9 mouse cellular contexts compared by ENCODE assay signal in the genomic region with DNA sequence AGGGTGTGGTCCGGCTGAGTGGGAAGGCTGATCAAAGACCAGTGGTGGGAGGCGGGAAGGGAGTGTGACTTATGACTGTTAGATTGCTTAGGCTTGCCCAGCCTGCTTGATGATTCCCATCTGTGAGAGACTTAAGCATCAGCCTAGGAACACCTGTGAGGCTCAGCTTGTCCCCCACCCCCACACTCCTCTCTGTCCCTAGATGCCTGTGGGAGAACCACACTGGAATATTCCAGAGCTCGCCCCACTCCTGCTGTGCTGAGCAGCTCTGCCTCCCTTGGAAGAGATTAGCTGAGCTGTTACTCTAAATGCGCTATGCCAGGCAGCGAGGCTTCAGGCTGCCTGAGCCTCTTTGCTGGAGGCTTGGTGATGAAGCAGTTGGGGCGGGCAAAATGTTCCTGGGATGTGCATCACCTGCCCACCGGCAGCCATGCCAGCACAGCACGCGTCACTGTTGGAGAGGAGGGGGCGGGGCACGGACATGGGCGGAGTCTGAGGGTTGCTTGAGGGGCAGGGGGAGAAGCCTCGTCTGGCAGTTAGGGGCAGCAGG. TPM values are rescaled to one million over a fixed set of nuclear protein-coding genes. Genes with fewer than 3 reads are reported as not detected.
DNase-seq lines count a peak whose midpoint lies in the region; ATAC-seq and TF ChIP-seq lines count a peak whose summit lies in the region.
"Not testable (repeated sequence)": the region's sequence is repeated elsewhere in the genome, so short reads cannot be mapped to it uniquely, and the experiment has no call there.
"Had no signal": no experiment of that assay in that cellular context is flagged by ENCODE, and none has a peak within 500 bp of the region (broad histone marks: within the 10 kb centered on the region; RNA-seq: fewer than 3 reads in every experiment).

No protein-coding gene starts in this region.

- not testable (repeated sequence) for TF ChIP-seq CTCF in heart, adult 2 months (IDR thresholded peaks at IDR 0.05)

- H3K4me1 ChIP-seq in heart, adult 2 months (ENCODE audit: control insufficient read depth, insufficient read depth, low read length) = peaks cover 28% of the 10 kb centered on the region
- peaks cover 36% of the 10 kb centered on the region for H3K4me1 ChIP-seq in intestine, embryonic 16.5 days (ENCODE audit: control insufficient read depth, insufficient read depth, low read length)
- peaks cover 50% of the 10 kb centered on the region for H3K4me1 ChIP-seq in lung, embryonic 15.5 days
- H3K4me1 ChIP-seq in neural tube, embryonic 12.5 days = peaks cover 20% of the 10 kb centered on the region

- not testable (repeated sequence) for H3K4me3 ChIP-seq in heart, adult 2 months; lung, embryonic 15.5 days; neural tube, embryonic 12.5 days
- H3K4me3 ChIP-seq in intestine, embryonic 16.5 days (ENCODE audit: low read length) = peak overlapping the region; percentile 14; the same call in 1 of the 2 replicates

- not testable (repeated sequence) for H3K27ac ChIP-seq in heart, adult 2 months; lung, embryonic 15.5 days; neural tube, embryonic 12.5 days
- 0 out of 2 replicates have a peak overlapping the region, but pooled peaks have one; percentile 6 for H3K27ac ChIP-seq in intestine, embryonic 16.5 days (ENCODE audit: low read length)

- peak overlapping the region; percentile 48 for H3K4me2 ChIP-seq in intestine, embryonic 16.5 days (ENCODE audit: low read depth, low read length)
- H3K4me2 ChIP-seq in lung, embryonic 15.5 days = peak overlapping the region; percentile 24
- H3K4me2 ChIP-seq in neural tube, embryonic 12.5 days (replicated peaks) = peak overlapping the region; percentile 48

- H3K27me3 ChIP-seq in heart, adult 2 months (ENCODE audit: control insufficient read depth, insufficient read depth, low read length); intestine, embryonic 16.5 days (replicated peaks; ENCODE audit: control insufficient read depth, insufficient read depth, low read length): not testable (repeated sequence)
- peaks cover 16% of the 10 kb centered on the region for H3K27me3 ChIP-seq in lung, embryonic 15.5 days
- H3K27me3 ChIP-seq in neural tube, embryonic 12.5 days (replicated peaks) = peaks cover 13% of the 10 kb centered on the region

- not testable (repeated sequence) for H3K9ac ChIP-seq in heart, adult 2 months (ENCODE audit: low read depth, low read length); intestine, embryonic 16.5 days (ENCODE audit: low read depth, low read length); lung, embryonic 15.5 days; neural tube, embryonic 12.5 days

- H3K9me3 ChIP-seq in intestine, embryonic 16.5 days (ENCODE audit: control insufficient read depth, low read length); lung, embryonic 15.5 days; neural tube, embryonic 12.5 days: not testable (repeated sequence)

- not testable (repeated sequence) for H3K36me3 ChIP-seq in heart, adult 2 months (ENCODE audit: control insufficient read depth, insufficient read depth, low read length); intestine, embryonic 16.5 days (ENCODE audit: control insufficient read depth, insufficient read depth, low read length)
- H3K36me3 ChIP-seq in lung, embryonic 15.5 days = peaks cover 16% of the 10 kb centered on the region; the same call in 1 of the 2 replicates
- H3K36me3 ChIP-seq in neural tube, embryonic 12.5 days = peaks cover 19% of the 10 kb centered on the region

- not testable (repeated sequence) for TF ChIP-seq EP300 in heart, adult 2 months (IDR thresholded peaks at IDR 0.05; ENCODE audit: insufficient read depth, low read depth, low read length)

- 13% methylated on average over 13 of the region's 13 CpGs for WGBS in heart, adult 2 months
- WGBS in intestine, embryonic 16.5 days = 4% methylated on average over 11 of the region's 13 CpGs
- WGBS in lung, embryonic 15.5 days = 2% methylated on average over 11 of the region's 13 CpGs
- WGBS in neural tube, embryonic 12.5 days = 6% methylated on average over 13 of the region's 13 CpGs

- DNase-seq in R1 (ENCODE audit: low read depth, low spot score) = peak; percentile 66
- DNase-seq in heart, adult 2 months = peak; percentile 50 to 64
- peak; percentile 42 to 92 for DNase-seq in left cerebral cortex, adult 8-10 months (ENCODE audit: low spot score in 2 of 2)
- DNase-seq in thymus, adult 18-20 months = peak; percentile 40 to 48

- intact Hi-C loops in heart, adult 2 months (cut with DNase I) = not testable (repeated sequence)

- ATAC-seq in erythroblast, adult 5-6 weeks (replicated peaks; ENCODE audit: low FRiP score, poor library complexity, severe bottlenecking) = peak; percentile 82; the same call in 1 of the 2 replicates
- peak; percentile 69 for ATAC-seq in intestine, embryonic 16.5 days
- 0 out of 2 replicates have a peak, but pooled peaks have one; percentile 3 for ATAC-seq in lung, embryonic 15.5 days (ENCODE audit: borderline replicate concordance, extremely low read depth, low FRiP score, low TSS enrichment)
- peak; percentile 49; the same call in 1 of the 2 replicates for ATAC-seq in neural tube, embryonic 12.5 days (ENCODE audit: low FRiP score, low read depth)

- not testable (repeated sequence) for H3K79me2 ChIP-seq in heart, adult 2 months (replicated peaks; ENCODE audit: control insufficient read depth, insufficient read depth, low read length)

- TF ChIP-seq POLR2A in heart, adult 2 months (IDR thresholded peaks at IDR 0.05; ENCODE audit: insufficient read depth, low read depth, low read length) = not testable (repeated sequence)

RNA-seq across cellular contexts. Expression of a gene that starts 48.7 kb away (rescaled TPM):
- not detected in 2 replicates for total RNA-seq in erythroblast, adult 5-6 weeks (2015; ENCODE audit: low replicate concordance)
- total RNA-seq in erythroblast, adult 5-6 weeks (2017; ENCODE audit: low replicate concordance) = 0.09 and 0.14 TPM in 2 replicates
- 10 to 100 TPM; 24.2 to 30.6 TPM for total RNA-seq in heart, adult 2 months (2021)
- 22.5 and 32.1 TPM in 2 replicates for polyA plus RNA-seq in heart, adult 2 months (2012; rRNA removed)
- polyA plus RNA-seq in intestine, embryonic 16.5 days (2015; fragmentation: Nextera tagmentation; extraction: Ambion mirVana) = 5.1 and 6.6 TPM in 2 replicates
- total RNA-seq in left cerebral cortex, adult 8-10 months (2022) = 10 to 100 TPM in 2 of 4 experiments, 1 to 10 TPM in 2; 8.6 to 12.2 (median 9.7) TPM
- polyA plus RNA-seq in lung, embryonic 15.5 days (2015; fragmentation: Nextera tagmentation; extraction: Ambion mirVana) = 18.2 and 19.8 TPM in 2 replicates
- polyA plus RNA-seq in neural tube, embryonic 12.5 days (2016; fragmentation: Nextera tagmentation; extraction: Ambion mirVana) = 17.3 and 17.4 TPM in 2 replicates
- polyA plus RNA-seq: inflammation-experienced regulatory T-cells, adult 6 months had no signal

Comparison
In these comparisons a context has a peak if more than half of its experiments do, and no peak if none do; other contexts are left out.
1. ATAC-seq: peak in every context shown above with its lines; median percentile 82 in erythroblast, adult 5-6 weeks; 69 in intestine, embryonic 16.5 days; 49 in neural tube, embryonic 12.5 days; 3 in lung, embryonic 15.5 days.